Mouse (Mus musculus) lung, postnatal 36 days (tissue): ENCODE measurements around the gene Hist1h2bm.
A peak's percentile ranks its signal among the peaks of the same experiment; 100 is the strongest.

Experiments used
- DNase-seq: peaks from one replicate; pipeline ENCODE4 v3.0.0; 2022; ENCODE audit warnings: mixed read lengths

Gene Hist1h2bm

DNA sequence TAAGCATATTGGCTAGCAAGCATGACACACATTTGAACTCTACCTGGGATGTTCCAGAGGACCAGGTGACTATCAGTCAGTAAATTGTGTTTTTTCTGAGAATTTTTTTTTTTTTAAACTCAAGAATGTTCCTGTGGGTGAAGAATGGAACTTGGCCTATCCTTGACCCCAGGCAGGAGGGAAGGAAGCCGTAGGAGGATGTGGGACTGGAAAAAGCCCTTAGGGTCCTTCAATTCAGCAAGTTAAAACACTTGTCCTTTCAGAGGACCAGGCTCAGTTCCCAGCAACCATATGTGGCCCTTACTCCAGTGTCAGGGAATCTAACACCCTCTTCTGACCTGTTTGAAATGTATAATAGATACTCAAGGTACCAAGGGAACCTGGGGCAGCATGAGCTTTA is 7.7 kb downstream of the Hist1h2bm start:
- no peak for DNase-seq

- no peak for DNase-seq
Observed at GRCm38 (mm10) chr13:21733466-21733865, 11.6 kb downstream of the Hist1h2bm start.

DNA sequence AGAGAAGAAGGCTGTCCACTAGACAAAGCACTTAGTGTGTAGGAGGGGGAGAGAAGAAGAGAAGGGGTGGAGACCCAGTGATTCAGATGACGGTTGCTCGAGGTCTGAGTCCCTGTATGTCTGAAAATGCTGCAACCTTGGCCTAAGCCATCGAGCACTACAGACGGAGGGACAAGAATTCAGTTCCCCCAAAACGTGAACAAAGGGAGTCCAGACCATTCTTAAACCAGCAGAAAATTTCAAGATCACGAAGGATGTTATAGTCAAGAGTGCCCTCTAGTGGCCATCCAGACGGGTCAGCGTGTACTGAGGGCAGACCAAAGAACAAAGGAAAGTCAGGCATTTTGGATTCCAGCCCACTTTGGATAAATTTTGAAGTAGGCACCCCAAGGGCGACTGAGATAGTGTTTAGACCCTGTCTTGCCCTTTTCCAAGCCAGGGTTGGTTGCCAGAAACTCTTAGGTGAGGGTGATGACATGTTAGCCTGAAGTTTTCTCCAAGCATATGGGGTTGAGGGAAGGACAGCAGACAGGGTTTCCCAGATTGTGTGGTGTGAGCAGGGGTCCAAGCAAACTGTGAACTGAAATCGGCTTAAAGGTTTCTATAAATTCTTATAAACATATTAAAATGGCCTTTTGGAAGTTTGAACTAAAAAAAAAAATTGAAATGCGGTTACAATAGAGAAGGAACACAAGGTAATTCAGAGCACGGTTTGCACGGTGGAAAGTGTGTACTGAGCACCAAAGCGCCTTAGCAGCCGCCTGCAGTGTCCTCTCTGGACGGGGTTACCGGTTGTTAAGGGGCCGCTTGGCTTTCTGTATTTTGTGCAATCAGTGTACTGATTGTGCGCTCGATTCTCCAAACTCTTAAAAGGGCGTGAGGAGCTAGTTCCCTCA is 12.4 kb downstream of the Hist1h2bm start:
- DNase-seq: peak; percentile 92

DNA sequence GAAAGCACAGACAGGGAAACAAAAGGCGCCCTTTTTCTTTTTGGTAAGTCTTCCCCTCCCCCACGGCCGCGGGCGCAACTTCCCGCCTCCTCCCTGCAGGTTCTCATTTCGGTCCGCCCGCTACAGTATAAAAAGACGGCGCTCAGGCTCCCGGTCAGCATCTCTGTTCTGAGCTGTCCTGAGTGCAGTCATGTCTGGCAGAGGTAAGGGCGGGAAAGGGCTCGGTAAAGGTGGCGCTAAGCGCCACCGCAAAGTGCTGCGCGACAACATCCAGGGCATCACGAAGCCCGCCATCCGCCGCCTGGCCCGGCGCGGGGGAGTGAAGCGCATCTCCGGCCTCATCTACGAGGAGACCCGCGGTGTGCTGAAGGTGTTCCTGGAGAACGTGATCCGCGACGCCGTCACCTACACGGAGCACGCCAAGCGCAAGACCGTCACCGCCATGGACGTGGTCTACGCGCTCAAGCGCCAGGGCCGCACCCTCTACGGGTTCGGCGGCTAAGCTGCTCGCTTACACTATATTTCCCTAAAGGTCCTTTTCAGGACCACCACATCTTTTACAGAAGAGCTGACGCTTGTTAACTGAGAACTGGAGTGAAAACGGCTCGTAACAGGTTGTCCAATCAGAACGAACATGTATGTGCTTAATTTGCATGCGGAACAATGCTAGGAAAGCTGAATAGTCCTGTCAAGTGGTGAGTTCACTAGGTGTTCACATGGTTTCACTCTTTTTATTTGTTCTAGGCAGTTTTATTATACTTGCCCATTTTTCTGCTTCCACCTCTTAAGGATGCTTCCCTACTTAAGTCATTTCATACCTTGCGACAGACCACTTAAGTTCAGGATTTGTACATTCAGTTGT is 13.3 kb downstream of the Hist1h2bm start, which contains the start of gene Hist1h4j:
Gene Hist1h4j (plus strand): TSS at position 159 of the 862 bp plus-strand sequence.
- peak; percentile 75 for DNase-seq

GRCm38 (mm10) chr13:21745006-21745405 is 23.2 kb downstream of the Hist1h2bm start:
- DNase-seq: no peak

DNA sequence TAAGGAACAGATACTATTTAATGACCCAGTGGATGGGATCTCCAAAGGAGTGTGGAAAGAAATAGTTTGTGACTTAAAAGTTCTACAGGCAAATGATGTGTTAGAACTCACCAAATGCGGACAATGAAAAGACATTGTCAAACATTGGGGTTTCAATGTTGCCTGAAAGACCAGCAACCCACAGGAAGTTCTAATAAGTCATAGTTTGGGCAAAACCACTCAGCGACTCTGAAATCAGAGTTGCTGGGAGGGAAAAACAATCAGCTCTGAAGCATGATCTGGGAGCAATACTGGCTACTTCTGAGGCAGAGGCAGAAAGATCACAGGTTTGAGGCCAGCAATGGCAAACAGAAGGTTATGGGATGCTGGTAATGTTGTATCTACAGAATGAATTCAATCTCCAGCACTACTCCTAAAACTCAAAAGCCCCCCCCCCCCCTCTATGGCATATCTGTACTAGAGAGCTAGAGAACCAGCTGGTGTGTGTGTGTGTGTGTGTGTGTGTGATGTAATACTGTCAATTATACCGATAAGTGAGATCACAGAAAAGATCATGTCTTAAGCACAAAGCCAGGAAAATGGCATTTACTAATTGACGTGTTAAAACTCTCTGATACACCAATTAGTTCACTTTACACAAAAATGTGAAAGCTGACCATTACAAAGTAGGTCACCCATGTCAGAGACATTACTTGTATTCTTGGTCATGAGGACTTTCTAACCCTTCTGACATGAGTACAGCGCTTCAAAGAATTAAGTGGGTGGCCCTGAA is 27.7 kb downstream of the Hist1h2bm start:
- DNase-seq: no peak

DNA sequence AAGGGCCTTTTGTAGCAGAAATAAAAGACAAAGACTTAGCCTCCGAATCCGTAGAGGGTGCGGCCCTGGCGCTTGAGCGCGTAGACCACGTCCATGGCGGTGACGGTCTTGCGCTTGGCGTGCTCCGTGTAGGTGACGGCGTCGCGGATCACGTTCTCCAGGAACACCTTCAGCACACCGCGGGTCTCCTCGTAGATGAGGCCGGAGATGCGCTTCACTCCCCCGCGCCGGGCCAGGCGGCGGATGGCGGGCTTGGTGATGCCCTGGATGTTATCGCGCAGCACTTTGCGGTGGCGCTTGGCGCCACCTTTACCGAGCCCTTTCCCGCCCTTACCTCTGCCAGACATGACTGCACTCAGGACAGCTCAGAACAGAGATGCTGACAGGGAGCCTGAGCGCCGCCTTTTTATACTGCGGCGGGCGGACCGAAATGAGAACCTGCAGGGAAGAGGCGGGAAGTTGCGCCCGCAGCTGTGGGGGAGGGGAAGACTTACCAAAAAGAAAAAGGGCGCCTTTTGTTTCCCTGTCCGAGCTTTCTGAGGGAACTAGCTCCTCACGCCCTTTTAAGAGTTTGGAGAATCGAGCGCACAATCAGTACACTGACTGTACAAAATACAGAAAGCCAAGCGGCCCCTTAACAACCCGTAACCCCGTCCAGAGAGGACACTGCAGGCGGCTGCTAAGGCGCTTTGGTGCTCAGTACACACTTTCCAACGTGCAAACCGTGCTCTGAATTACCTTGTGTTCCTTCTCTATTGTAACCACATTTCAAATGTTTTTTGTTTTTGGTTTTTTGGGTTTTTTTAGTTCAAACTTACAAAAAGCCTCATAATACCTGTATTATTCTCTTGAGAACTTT is 28.5 kb downstream of the Hist1h2bm start, which contains the start of gene Hist1h4k:
Gene Hist1h4k (minus strand): TSS at position 347 of the 859 bp plus-strand sequence.
- peak; percentile 91 for DNase-seq

- DNase-seq: no peak
Observed at GRCm38 (mm10) chr13:21751417-21751816, 29.6 kb downstream of the Hist1h2bm start.

- no peak for DNase-seq
Observed at GRCm38 (mm10) chr13:21751827-21752226, 30.0 kb downstream of the Hist1h2bm start.

DNA sequence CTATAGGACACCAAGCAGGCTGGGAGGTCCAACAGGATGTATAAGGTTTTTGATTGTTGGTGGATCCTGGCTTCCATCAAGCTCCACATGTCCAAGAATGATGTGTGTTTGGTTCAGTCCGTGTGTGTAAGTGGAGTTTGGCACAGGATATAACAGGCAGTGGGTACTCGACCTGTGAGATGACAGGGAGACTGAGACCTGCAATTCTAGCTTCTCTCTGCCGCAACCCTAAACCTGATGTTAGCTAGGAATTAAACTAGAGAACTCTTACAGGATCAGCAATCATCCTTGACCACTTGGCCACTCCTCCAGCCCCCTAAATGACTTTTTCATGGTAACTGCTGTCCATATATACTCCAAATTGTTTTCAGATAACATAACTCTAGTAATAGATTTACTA is 30.5 kb downstream of the Hist1h2bm start:
- no peak for DNase-seq

GRCm38 (mm10) chr13:21753051-21753523 is 31.2 kb downstream of the Hist1h2bm start:
- DNase-seq: no peak

DNA sequence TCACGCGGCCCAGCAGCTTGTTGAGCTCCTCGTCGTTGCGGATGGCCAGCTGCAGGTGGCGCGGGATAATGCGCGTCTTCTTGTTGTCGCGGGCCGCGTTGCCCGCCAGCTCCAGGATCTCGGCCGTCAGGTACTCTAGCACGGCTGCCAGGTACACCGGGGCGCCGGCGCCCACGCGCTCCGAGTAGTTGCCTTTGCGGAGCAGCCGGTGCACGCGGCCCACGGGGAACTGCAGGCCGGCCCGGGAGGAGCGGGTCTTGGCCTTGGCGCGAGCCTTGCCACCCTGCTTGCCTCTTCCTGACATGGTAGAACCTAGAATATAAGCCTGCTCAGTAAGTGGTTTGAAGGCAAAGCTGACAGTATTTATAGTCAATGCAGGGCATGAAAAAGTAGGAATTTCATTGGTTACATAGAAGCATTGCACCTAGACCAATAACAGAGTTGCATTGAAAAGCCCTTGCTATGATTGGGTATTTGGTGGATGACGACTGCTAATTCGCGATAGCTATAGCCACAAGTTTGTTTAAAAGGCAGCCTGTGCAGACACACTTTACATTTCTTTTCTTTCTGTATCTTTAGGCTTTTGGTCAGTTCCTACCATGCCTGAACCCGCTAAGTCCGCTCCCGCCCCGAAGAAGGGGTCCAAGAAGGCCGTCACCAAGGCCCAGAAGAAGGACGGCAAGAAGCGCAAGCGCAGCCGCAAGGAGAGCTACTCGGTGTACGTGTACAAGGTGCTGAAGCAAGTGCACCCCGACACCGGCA is 31.9 kb downstream of the Hist1h2bm start, which contains the start of the genes Hist1h2ak and Hist1h2bn:
Gene Hist1h2ak (minus strand): TSS at position 304 of the 762 bp plus-strand sequence.
Gene Hist1h2bn (plus strand): TSS at position 600 of the 762 bp plus-strand sequence.
- peak; percentile 87 for DNase-seq

DNA sequence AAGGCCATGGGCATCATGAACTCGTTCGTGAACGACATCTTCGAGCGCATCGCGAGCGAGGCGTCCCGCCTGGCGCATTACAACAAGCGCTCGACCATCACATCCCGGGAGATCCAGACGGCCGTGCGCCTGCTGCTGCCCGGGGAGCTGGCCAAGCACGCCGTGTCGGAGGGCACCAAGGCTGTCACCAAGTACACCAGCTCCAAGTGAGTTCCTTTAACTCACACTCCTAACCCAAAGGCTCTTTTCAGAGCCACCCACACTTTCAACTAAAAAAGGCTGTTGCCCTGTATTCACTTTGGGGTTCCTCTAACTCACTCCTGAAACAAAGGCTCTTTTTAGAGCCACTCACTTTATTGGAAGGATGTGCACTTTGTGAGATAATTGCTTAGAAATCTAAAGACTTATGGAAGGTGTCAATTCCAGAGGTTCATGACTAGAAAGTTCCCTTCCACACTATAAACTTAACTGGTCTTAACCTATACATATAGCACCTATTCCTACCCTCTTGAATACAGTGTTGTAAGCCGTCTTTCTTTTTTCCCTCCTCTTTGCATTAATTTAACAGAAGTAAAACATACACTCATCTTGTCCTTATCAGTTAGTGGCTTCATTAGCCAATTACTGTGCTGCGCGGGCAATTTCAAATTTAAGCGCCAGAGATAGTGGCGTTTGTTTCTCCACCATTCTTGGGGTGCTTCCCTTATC is 32.6 kb downstream of the Hist1h2bm start:
- DNase-seq: peak; percentile 32

GRCm38 (mm10) chr13:21755707-21756106 is 33.9 kb downstream of the Hist1h2bm start:
- no peak for DNase-seq
